Mouse (Mus musculus): ENCODE measurements around the gene Lmnb2.

The Lmnb2 gene

DNA sequence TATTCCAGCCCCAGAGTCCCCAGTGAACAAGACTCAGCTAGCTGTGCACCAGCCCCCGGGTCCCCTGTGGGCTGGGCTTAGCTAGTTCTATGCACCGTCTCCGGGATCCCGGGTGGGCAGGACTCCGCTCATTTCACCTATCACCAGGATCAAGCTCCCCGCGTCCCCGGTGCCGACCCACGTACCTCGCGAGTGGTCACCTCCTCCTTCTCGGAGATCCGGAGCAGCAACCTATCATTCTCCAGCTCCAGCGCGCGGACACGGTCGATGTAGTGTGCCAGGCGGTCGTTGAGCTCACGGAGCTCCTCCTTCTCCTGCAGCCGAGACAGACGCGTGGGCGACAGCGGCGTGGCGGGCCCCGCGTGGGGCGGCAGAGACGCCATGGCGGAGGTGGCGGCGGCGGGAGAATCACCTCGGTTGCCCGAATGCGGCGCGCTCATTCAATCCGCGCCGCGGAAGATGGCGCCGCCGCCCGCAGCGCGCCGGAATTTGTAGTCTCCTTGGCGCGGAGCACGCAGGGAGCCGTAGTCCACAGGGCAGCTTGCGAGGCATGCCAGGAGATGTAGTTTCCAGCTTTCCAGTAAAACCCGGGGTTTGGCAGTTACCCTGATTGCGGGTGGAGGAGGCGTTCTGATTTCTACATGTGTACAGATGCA lies at the start of gene Lmnb2:
Lmnb2 (minus strand) TSS at position 467 of the 656 bp plus-strand sequence.
- peak; percentile 72 for DNase-seq (ENCODE audit: low read depth)

DNA sequence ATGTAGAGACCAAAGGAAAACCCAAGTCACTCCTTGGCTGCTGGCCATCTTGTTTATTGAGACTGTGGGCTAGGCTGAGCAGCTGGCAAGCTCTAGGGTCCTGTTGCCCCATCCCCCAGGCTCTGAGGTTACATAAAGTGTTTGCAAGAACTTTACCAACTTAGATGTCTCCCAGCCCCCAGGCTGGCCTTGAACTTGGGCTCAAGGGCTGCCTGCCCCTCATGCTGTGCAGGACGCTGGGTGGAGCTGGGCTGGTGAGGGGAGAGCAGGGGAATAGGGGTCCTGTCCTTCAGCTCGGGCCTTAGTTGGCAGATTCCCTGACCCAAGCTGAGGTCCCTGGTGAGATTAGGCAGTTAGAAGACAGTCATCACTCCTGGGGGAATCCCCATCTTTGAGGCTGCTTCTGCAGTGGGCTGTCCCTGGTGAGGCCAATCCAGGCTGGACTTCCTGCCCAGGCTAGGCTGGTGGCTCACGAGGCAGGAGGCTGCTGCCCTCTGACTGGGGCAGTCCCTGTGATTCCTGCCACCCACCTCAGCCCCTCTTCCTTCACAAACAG lies 49.1 kb upstream of the Lmnb2 start:
- no peak for DNase-seq (ENCODE audit: low read depth)

DNA sequence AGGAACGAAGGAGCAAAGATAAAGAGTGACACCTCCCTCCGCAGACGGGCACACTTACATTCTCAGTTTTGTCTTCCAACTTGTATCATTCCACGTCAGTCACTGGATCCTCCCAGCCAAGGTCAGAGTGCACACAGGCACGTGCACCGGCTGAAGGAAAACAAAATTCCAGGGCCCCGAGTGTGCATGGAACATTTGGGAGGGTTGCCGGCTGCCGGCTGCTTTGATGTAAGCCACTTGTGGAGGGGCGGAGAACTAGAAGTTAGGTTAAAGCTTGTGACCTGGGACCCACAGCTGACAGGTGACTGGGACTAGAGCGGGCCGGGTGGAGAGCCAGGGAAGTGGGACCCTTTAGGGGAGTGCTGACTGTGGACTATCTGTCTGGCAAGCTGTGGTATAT lies 48.3 kb upstream of the Lmnb2 start:
- DNase-seq (ENCODE audit: low read depth), result no peak

DNA sequence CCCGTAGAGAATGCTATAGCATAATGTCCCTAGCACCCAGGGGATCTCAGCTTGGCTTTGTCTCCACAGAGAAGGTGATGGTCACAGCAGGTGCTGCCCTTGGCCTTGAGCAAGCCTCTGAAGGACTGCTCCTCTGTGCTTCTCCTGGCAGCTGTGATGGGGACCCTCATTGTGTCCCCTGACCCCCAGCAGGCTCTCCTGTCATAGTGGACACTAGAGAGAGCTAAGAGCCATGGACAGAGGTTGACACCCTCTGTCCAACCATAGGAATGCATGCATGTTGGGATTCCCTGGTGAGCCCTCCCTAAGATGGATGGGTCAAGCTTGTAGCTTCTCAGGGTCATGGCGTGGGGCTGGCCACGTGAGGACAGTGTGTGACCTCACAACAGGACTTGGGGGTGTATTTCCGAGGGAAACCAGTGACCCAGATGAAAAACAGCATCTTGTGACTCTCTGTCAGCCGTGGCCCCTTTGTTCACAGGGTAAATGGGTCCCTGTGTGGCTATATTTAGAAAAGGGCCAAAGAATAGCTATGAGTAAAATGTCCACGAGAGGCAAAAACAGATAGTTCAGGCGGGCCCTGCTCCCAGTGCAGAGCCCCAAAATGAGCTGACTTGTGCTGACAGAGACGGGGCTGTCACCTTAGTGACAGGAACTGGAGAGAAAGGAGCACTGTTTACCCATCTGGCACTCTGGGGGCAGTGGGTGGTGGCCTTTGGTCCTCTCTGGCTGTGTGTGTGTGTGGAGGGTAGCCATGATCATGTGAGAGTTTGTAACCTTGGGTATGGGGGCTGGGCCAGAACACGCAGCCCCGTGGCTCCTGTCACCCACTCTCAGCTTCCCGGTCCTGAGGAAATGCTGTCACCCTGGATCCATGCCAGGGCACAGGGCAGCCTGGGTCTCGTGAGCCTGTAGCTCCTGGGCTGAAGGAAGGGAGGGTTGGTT lies 45.3 kb upstream of the Lmnb2 start:
- DNase-seq (ENCODE audit: low read depth), result no peak

DNA sequence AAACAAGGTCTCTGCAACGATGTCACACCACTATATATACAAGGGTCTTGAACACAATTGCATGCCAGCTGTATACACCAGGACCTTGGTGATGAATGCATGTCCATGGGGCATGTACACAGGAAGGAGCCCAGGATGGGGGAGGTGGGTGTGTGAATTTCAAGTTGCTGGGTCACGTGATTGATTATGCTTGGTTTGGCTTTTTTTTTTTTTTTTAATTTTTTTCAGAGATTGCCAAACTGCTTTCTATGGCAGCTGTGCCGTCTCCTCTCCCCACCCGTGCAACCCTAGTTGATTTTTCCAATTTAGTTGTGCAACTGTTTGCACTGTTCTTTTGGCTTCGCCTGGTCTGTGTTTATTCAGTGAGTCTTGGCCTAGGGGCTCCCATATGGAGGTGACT lies 44.5 kb upstream of the Lmnb2 start:
- no peak for DNase-seq (ENCODE audit: low read depth)

DNA sequence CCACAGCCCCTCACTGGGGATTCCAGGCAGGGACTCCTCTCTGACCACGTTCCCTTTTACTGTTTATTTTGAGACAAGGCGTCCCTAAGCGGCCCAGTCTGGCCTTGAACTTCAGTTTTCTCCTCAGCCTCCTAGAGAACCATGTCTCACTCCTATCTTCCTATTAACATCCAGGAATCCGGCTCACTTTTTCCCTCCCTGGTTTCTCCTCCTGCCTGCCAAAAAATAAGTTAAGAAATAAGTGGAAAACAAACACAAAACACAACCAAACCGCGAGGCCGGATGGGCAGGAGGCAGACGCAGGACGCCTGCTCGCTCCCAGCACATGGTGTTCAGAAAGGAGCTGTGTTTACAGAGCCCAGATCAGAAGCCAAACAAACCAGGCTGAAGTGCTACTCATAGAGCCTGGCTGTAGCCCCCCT lies 44.0 kb upstream of the Lmnb2 start:
- no peak for DNase-seq (ENCODE audit: low read depth)

DNA sequence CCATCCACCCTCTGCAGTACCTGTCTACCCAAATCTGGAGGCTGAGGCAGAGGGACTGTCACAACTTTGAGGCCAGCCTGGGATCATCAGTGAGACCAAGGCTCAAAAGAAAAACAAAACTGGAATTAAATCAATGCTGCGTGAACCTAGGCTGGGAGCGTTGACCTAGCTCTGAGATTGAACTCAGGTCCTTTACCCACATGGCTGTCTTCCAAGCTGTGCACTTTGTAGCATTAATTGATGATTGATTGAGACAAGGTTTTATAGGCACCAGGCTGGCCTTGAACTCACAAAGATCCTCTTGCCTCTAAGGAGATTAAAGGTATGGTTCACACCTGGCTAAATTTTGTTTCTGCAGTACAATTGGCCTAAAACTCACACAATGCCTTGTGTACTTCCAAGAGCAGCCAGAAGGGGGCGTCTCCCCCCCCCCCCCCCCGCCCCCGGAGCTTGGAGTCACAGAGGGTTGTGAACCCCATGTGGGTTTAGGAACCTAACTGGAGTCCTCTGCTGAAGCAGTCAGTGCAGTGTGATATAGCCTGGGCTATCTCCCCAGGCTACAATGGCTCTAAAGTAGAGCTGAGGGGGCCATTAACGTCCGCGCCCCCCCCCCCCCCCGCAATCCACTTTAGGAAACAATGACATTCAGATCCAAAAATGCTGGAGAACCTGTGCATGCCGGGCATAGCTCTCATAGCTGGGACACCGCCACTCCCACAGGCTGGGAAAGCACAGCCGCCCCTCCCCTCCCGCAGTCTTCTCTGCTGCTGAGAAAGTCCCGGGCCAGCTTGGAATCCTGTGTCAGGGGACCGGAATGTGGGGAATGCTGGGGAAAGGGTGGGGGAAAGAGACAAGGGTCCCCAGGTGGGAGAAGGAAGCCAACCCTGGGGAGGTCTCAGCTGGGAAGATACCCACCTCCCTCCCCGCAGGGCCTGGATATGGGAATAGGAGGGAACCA lies 42.8 kb upstream of the Lmnb2 start:
- peak; percentile 61 for DNase-seq (ENCODE audit: low read depth)

DNA sequence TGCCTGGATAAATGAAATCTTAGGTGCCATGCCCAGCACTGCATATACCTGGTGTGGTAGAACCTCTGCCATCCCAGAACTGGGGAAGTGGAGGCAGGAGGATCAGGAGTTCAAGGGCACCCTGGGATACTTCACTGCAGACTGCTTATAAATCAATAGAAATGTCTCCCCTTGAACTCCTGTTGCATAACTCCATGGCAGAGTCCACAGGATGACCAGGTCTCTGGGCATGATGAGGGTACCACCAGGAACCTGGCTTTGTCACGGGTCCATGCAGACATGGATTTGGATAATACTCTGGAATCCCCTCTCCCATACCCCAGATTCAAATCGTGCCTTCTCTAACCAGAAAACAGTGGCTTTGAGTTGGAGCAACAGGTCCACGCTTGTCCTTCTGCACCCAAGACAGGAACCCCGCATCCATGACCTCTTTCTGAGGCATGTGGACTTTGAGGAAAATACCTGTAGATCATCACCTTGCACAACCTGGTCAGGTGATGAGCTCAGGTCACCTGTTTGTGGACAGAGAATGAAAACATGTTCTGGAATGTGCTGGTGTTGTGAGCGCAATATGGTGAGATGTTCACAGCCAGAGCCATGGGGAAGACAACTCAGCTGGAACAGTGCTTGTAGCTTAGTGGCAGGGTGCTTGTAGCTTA lies 41.1 kb upstream of the Lmnb2 start:
- DNase-seq (ENCODE audit: low read depth), result no peak

DNA sequence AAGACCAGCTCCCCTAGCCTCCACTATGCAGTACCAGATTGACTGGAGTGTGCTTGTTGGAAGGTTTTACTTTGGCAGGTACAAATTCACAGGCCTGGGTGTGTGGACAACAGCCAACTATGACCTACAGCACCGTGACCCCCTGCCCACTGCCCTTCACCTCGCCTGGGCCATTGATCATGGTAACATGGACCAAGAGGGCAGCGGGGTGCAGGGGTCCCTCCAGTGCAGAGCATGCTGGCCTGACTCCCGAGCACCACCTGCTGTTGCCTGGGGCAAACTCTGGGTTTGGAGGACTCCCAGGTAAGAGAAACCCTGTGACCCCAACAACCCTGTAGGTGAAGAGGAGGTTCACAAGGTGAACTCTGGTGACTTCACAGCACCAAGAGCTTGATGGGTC lies 39.7 kb upstream of the Lmnb2 start:
- no peak for DNase-seq (ENCODE audit: low read depth)

DNA sequence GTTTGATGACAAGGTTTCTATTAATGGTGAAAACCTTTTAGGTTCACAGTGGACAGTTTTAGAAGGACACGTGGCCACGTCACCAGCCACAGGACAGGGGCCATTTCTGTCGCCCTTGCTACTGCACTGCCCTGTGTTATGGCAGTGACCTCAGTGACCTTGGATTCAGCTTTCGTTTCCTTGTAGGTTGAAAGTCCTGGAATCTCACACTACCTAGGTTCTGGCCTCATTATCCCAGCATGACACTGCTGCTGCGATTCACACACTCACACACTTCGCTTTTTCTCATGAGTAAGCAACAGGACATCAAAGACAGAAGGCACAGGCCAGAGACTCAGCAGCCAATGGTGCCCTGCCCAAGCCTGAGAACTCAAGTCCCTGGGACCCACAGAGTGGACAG lies 38.9 kb upstream of the Lmnb2 start:
- no peak for DNase-seq (ENCODE audit: low read depth)

DNA sequence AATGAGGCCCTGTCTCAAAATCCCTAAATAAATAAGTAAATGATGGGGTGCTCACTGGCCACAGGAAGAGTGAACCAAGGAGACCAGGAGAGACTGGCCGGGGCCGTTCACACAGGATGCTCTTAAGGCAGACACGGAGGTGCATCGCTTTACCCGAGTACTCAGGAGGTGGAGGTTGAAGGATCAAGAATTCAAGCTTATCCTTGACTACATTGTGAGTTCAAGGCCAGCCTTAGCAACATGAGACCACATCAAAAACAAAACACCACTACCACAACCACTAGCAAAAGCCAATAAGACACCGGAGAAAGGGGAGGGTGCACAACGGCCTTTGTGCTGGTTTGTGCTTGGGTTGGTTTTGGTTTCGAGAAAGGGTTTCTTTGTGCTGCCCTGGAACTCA lies 38.3 kb upstream of the Lmnb2 start:
- DNase-seq (ENCODE audit: low read depth), result peak; percentile 67

DNA sequence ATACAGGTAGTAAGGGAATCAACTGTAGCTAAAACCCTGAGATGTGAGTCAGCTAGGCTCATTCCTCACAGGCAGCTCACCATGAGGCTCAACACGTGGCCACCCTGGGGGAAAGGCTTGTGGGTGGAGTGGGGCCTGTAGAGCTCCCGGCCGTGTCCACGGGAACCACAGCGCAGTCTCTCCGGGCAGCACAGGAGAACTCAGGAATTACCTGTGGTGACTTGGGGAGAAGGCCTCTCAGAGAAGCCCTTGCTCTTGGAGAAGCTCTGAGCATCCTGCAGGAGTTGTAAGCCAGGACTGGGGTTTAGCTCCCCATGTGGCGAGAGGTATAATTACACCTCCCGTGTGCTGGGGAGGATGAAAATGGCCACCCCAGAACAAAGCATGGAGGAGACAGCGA lies 37.5 kb upstream of the Lmnb2 start:
- DNase-seq (ENCODE audit: low read depth), result peak; percentile 85

DNA sequence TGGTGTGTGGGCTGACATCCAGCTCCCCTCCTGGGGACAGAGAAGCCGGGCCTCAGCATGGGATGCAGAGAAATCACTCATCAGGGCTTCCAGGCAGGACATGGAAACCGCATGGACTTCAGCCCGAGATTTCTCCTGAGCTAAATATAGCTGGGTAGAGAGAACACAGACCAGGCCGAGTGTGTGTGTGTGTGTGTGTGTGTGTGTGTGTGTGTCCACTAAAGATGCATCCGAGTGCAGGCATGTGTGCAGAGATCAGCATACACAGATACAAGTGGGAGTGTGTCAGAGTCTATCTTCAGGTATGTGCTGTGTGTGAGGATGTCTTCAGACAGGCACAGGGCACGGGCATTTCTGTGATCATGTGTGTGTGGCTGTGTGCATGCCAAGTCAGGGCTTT lies 36.8 kb upstream of the Lmnb2 start:
- no peak for DNase-seq (ENCODE audit: low read depth)

DNA sequence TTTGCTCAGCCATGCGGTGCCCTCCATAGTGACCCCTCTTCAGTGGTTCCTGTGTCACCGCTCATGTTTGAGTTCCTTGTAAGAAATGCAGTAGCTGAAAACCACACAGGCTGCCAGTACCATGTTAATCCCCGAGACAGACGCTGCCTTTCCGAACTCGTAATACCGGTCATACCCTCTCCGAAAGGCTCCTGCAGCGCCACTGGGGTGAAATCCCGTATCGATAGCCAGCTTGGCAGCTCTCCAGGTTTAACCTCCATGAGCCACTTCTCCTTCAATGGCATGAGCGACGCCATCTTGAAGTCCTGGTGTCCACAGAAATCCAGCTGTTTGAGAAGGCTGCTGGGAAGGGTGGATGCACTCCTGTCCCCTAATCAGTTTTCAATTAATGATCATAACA lies 36.4 kb upstream of the Lmnb2 start:
- no peak for DNase-seq (ENCODE audit: low read depth)

DNA sequence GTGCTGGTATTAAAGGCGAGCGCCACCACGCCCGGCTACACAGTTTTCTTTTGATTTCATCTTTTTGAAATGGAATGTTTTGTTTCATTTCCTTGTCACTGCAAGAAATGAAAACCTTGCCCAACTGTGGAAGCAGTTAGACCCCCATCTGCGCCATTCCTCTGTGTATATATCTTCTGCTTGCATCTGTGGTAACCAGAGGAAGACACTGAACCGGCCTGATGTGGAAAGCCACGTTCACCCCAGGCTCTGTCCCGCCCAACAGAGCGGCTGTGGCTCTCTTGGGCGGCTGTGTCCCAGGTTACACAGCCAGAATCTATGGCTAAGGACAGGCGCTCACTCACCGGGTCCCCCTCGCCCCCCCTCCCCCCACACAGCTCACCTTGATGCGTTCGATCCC lies 34.4 kb upstream of the Lmnb2 start:
- no peak for DNase-seq (ENCODE audit: low read depth)

DNA sequence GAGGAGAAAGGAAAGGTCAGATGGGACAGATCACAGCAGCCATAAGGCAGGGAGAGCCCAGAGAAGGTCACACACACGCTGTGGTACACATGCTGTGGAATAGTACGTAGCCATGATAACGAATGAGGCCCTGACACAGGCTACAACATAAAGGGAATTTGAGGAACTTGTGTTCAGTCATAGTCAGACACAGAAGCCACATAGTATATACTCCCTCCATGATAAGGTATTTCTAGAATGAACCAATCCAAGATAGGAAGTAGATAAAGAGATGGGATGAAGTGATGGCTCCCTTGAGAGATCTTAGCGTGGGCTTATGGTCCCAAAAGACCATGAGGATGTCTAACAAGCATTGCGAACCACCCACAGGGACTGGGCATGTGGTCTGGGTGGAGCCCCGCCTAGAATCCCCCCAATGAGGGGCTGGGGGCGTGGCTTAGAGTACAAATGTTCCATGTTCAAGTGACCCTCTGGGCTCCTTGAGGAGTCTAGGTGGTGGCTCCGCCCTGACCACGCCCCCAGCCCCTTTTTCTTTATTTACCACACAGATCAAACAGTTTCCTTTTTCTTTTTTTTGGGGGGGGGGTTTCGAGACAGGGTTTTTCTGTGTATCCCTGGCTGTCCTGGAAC lies 33.8 kb upstream of the Lmnb2 start:
- no peak for DNase-seq (ENCODE audit: low read depth)

DNA sequence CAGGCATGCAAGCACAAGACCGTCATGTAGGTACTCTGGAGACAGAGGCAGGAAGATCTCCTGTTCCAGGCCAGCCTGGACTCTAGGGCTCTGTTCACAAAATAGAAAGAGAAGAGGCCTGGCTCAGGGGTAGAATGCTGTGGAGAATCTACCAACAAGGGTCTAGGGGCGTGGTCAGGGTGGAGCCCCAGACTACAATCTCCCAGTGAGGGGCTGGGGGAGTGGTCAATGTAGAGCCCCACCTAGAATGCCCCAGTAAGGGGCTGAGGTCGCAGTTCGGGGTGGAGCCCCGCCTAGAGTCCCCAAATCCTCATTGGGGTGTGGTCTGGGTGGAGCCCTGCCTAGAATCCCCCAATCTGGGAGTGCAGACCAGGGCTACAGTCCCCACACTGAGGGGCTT lies 32.3 kb upstream of the Lmnb2 start:
- no peak for DNase-seq (ENCODE audit: low read depth)

DNA sequence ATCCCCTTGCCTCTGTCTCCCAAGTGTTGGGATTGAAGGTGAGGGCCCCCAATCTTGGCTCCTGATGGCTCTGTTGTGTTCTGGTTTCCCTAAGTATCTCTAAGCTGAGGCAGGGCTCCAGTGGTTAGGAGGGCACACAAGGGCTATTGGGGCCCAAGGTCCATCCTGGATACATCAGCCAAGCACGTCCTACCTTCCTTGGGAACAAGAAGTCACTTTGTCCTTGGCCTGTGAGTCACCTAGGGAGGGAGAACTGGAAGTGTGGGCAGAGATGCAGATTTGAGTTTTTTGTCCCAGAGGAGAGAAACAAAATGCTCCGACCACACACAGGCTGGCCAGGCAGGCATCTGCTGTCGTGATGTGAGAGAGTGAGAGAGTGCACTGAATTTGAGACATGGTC lies 31.0 kb upstream of the Lmnb2 start:
- no peak for DNase-seq (ENCODE audit: low read depth)

DNA sequence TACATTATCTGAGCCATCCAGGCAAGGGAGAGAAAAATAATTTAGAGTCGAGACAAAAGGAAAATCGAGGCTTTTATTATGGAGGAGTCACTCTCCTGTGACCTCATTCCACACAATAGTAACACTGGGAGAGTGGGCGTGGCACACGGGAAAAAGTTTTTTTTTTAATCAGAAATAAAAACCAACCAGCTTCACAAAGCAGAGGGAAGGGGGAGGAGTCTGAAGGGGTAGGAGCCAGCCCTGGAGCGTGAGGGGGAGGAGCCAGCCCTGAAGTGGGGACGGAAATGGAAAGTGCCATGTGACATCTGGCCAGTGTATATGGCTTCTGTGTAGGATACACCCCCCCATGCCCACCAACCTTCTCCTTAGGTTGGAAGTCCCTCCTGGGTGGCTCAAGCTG lies 30.5 kb upstream of the Lmnb2 start:
- DNase-seq (ENCODE audit: low read depth), result no peak

DNA sequence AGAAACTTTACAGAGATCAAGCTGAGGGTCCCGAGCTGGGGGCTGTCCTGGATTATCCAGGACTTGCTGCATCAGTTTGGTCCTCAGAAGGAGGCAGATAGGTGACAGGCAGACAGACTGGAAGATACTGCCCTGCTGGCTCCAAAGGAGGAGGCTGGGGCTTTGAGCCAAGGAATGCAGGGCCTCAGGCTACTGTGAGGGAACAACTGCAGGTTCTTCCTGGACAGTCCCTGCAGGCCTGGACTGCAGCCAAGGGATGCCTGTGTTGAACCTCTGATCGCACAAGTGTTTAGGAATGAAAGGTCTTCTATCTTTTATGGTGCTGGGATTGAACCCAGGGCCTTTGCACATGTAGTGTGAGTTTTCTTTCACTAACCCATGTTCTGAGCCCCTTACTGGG lies 29.8 kb upstream of the Lmnb2 start:
- DNase-seq (ENCODE audit: low read depth), result no peak

All from naive thymus-derived CD4-positive, alpha-beta T cell, adult 2 months (primary cell).